Mouse (Mus musculus) ES-E14 (cell line): ENCODE data around the gene Ap1b1.

ENCODE experiments used
- CHD2 ChIP-seq: IDR thresholded peaks from 2 replicates; pipeline ENCODE4 v1.6.1; 2014; ENCODE audit warnings: mild to moderate bottlenecking, low read depth, low read length, inconsistent platforms
- HCFC1 ChIP-seq: IDR thresholded peaks from 2 replicates; pipeline ENCODE4 v1.6.1; 2012; ENCODE audit warnings: low read length, inconsistent platforms, borderline replicate concordance; ENCODE audit not compliant: insufficient read depth
- MAFK ChIP-seq: IDR thresholded peaks from 2 replicates; pipeline ENCODE4 v1.6.1; 2014; ENCODE audit warnings: mild to moderate bottlenecking, low read depth, low read length, inconsistent platforms; ENCODE audit not compliant: insufficient read depth
- ZC3H11A ChIP-seq: IDR thresholded peaks from 2 replicates; pipeline ENCODE4 v1.6.1; 2012; ENCODE audit warnings: low read depth, mild to moderate bottlenecking, inconsistent platforms, low read length, borderline replicate concordance
- ZNF384 ChIP-seq: IDR thresholded peaks from 2 replicates; pipeline ENCODE4 v1.6.1; 2012; ENCODE audit warnings: low read depth, low read length, inconsistent platforms

- TF ChIP-seq HCFC1 (no peak), CHD2 (no peak), ZNF384 (no peak), MAFK (no peak), ZC3H11A (no peak)
These were observed 38.8 kb upstream of the Ap1b1 start, which contains the start of gene Nefh for GRCm38 (mm10) chr11:4947813-4948174.
